Mouse (Mus musculus): ENCODE measurements around the gene Metap2.
"Not testable (repeated sequence)": the region's sequence is repeated elsewhere in the genome, so short reads cannot be mapped to it uniquely, and the experiment has no call there.

Gene Metap2

GRCm38 (mm10) chr10:93846706-93847105 lies 50.2 kb downstream of the Metap2 start:
- no peak for DNase-seq (ENCODE audit: low spot score)

GRCm38 (mm10) chr10:93835115-93835514 lies 61.8 kb downstream of the Metap2 start:
- DNase-seq (ENCODE audit: low spot score): not testable (repeated sequence)

- DNase-seq (ENCODE audit: low spot score): no peak
These were observed 62.5 kb downstream of the Metap2 start for GRCm38 (mm10) chr10:93834394-93834745.

- DNase-seq (ENCODE audit: low spot score): peak; percentile 32
These were observed 63.0 kb downstream of the Metap2 start for GRCm38 (mm10) chr10:93833699-93834393.

- DNase-seq (ENCODE audit: low spot score): no peak
These were observed 63.6 kb downstream of the Metap2 start for GRCm38 (mm10) chr10:93833370-93833698.

GRCm38 (mm10) chr10:93832811-93833210 lies 64.1 kb downstream of the Metap2 start:
- no peak for DNase-seq (ENCODE audit: low spot score)

GRCm38 (mm10) chr10:93831730-93832574 lies 64.9 kb downstream of the Metap2 start:
- no peak for DNase-seq (ENCODE audit: low spot score)

- no peak for DNase-seq (ENCODE audit: low spot score)
These were observed 65.8 kb downstream of the Metap2 start, which contains the start of gene Usp44 for GRCm38 (mm10) chr10:93830931-93831729. Gene Usp44, plus strand, starts transcription at chr10:93831555.

GRCm38 (mm10) chr10:93829898-93830831 lies 66.7 kb downstream of the Metap2 start:
- DNase-seq (ENCODE audit: low spot score): no peak

- no peak for DNase-seq (ENCODE audit: low spot score)
These were observed 78.2 kb downstream of the Metap2 start for GRCm38 (mm10) chr10:93818661-93819060.

- DNase-seq (ENCODE audit: low spot score): no peak
These were observed 83.1 kb downstream of the Metap2 start for GRCm38 (mm10) chr10:93813755-93814154.

GRCm38 (mm10) chr10:93812774-93813415 lies 84.0 kb downstream of the Metap2 start:
- peak; percentile 38 for DNase-seq (ENCODE audit: low spot score)

- DNase-seq (ENCODE audit: low spot score): no peak
These were observed 84.8 kb downstream of the Metap2 start for GRCm38 (mm10) chr10:93812098-93812497.

- no peak for DNase-seq (ENCODE audit: low spot score)
These were observed 86.2 kb downstream of the Metap2 start for GRCm38 (mm10) chr10:93810590-93811185.

GRCm38 (mm10) chr10:93809438-93809837 lies 87.5 kb downstream of the Metap2 start:
- DNase-seq (ENCODE audit: low spot score): not testable (repeated sequence)

Data from ovary, adult 18-20 months (tissue).